In the genomic region with DNA sequence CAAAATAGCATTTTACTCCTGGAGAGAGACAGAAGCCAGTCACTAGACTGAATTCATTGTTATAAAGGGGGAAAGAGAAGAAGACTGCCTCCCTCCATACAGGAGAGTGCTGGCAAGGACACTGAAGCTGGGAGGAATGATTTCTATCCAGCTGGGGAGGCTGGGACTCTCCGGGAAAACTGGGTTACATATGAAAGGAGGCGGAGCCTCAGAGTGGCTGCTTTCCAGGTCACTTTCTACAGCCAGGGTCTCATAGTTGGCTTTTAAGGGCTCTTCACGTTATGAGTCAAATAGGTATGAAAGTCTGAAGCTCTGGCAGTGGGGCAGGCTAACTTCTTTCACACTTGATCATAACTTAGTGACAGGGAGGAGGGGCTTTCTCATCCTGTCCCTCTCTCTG, we compare ENCODE assay signal across 9 mouse cellular contexts.
A peak's percentile ranks its signal among the peaks of the same experiment; 100 is the strongest.
DNase-seq lines count a peak whose midpoint lies in the region; ATAC-seq and TF ChIP-seq lines count a peak whose summit lies in the region.
"Had no signal": no experiment of that assay in that cellular context is flagged by ENCODE, and none has a peak within 500 bp of the region (broad histone marks: within the 10 kb centered on the region; RNA-seq: fewer than 3 reads in every experiment).

No protein-coding gene starts in this region.

- peak overlapping the region; percentile 69 for H3K27ac ChIP-seq in heart, embryonic 13.5 days (replicated peaks)

- ATAC-seq in heart, embryonic 13.5 days (ENCODE audit: extremely low read depth, insufficient number of reproducible peaks, low FRiP score, low TSS enrichment), result no peak
- peak; percentile 37 for ATAC-seq in Patski

- CTCF ChIA-PET in Patski (lab: Charles Lee), result interaction anchor here (1.1 kb wide), 1 partner anchor 9 kb away, joined by 3 read pairs; no protein-coding TSS in a partner anchor

- H3K4me2 ChIP-seq in heart, embryonic 13.5 days, result peak overlapping the region; percentile 32

- TF ChIP-seq CTCF in E14TG2a.4 (conservative IDR thresholded peaks at IDR 0.05; ENCODE audit: low read length) (no peak), Patski (IDR thresholded peaks at IDR 0.05) (no peak)

- H3K9ac ChIP-seq in heart, embryonic 13.5 days, result no peak overlapping the region

- no peaks in the 10 kb centered on the region for H3K9me3 ChIP-seq in heart, embryonic 13.5 days
- no peaks in the 10 kb centered on the region for H3K9me3 ChIP-seq in E14TG2a.4 (ENCODE audit: low read length)
- H3K9me3 ChIP-seq: G1E had no signal

- 24% methylated on average over 3 of the region's 3 CpGs for WGBS in heart, embryonic 13.5 days

- no peak for DNase-seq in heart, adult 9 months (ENCODE audit: low spot score in 2 of 2)
- no peak for DNase-seq in Patski (ENCODE audit: low read depth, low spot score)
- peak; percentile 16 to 37 for DNase-seq in lung, adult 18-20 months
- DNase-seq in c-Kit-positive CD71-positive TER-119-positive erythroid progenitor cells, embryonic 14.5 days (ENCODE audit: low spot score), result no peak
- DNase-seq in layer of hippocampus, postnatal 36 days, result no peak
- DNase-seq: thymus, postnatal 36 days had no signal

- H3K36me3 ChIP-seq in heart, embryonic 13.5 days, result no peaks in the 10 kb centered on the region
- no peaks in the 10 kb centered on the region for H3K36me3 ChIP-seq in E14TG2a.4 (ENCODE audit: insufficient read depth, low read length)
- H3K36me3 ChIP-seq: G1E had no signal

- H3K4me1 ChIP-seq in heart, embryonic 13.5 days, result peaks cover 76% of the 10 kb centered on the region
- peaks cover 64% of the 10 kb centered on the region for H3K4me1 ChIP-seq in E14TG2a.4 (replicated peaks; ENCODE audit: low read depth, low read length)

- in situ Hi-C loops in Patski (cut with MboI; ENCODE audit: low pct_unique_long_range_greater_than_20kb), result no loop called here

- no peaks in the 10 kb centered on the region for H3K27me3 ChIP-seq in heart, embryonic 13.5 days (replicated peaks)
- H3K27me3 ChIP-seq in E14TG2a.4 (ENCODE audit: insufficient read depth, low read length) (no peaks in the 10 kb centered on the region), Patski (no peaks in the 10 kb centered on the region)

- H3K4me3 ChIP-seq in heart, embryonic 13.5 days, result no peak overlapping the region
- peak overlapping the region; percentile 29; the same call in 1 of the 2 replicates for H3K4me3 ChIP-seq in E14TG2a.4 (replicated peaks; ENCODE audit: low read length)

- POLR2A ChIA-PET in Patski (lab: Charles Lee), result no interaction called here

Comparison
In these comparisons a context has a peak if more than half of its experiments do, and no peak if none do; other contexts are left out.
1. DNase-seq: peak in lung, adult 18-20 months (2 of 2); none in heart, adult 9 months (0 of 2), Patski (single experiment), c-Kit-positive CD71-positive TER-119-positive erythroid progenitor cells, embryonic 14.5 days (single experiment) and layer of hippocampus, postnatal 36 days (0 of 2).